Mouse (Mus musculus): ENCODE measurements around the gene Vmn1r19. TPM values are rescaled to one million over a fixed set of nuclear protein-coding genes. Genes with fewer than 3 reads are reported as not detected.
"Not testable (repeated sequence)": the region's sequence is repeated elsewhere in the genome, so short reads cannot be mapped to it uniquely, and the experiment has no call there.

The Vmn1r19 gene
- not detected in 2 replicates for polyA plus RNA-seq (2015; fragmentation: Nextera tagmentation; extraction: Ambion mirVana)

DNA sequence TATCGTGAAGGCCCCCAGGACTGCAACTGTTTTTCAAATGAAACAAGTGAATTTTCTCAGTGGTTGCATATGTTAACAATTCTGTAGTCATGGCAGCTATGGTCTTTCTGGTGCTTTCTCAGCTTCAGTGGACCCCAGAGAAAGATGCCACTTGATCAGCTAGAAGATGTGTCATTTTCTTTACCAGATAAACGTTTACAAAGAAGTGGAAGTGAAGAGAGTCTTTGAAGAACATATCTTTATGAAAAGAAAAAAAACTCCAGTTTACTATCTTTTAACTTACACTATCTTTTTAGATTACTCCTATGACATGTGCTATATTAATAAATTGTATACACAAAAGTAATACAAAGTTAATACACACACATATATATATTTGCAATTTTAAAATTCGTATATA, at the start of gene Vmn1r19:
TSS of gene Vmn1r19 (plus strand) at position 301 of the 400 bp plus-strand sequence.
- 66% methylated on average over 3 of the region's 3 CpGs for WGBS
- H3K9ac ChIP-seq, H3K4me3 ChIP-seq: not testable (repeated sequence)

DNA sequence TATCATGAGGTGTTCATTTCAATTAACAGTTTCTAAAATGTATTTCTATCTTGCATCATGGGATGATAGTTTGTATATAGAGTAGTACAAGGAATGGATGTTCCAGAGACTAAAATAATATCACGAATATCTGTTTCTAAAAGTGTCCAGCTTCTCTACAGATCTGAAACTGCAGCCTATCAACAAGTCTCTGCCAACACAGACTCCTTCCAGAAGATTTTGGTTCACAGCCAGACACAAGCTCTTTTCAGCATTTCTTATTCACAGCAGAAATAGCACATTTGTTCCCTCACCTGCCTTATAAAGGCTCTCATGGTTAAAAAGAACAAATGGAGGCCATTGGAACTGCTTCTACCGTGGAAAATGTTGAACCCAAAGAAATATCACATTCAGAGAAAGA, 46.7 kb upstream of the Vmn1r19 start:
- no peak overlapping the region for H3K9ac ChIP-seq
- no peaks in the 10 kb centered on the region for H3K9me3 ChIP-seq
- no peak for ATAC-seq (ENCODE audit: insufficient number of reproducible peaks, insufficient read depth, low FRiP score, low TSS enrichment, low read depth)
- H3K4me1 ChIP-seq = no peaks in the 10 kb centered on the region
- H3K27ac ChIP-seq = no peak overlapping the region
- WGBS = 70% methylated on average over 2 of the region's 2 CpGs
- H3K4me3 ChIP-seq = no peak overlapping the region
- no peaks in the 10 kb centered on the region for H3K36me3 ChIP-seq
- no peaks in the 10 kb centered on the region for H3K27me3 ChIP-seq
- H3K4me2 ChIP-seq = no peak overlapping the region

More for the DNA sequence above, at the start of gene Vmn1r19:
- not testable (repeated sequence) for H3K4me2 ChIP-seq; ATAC-seq (ENCODE audit: insufficient number of reproducible peaks, insufficient read depth, low FRiP score, low TSS enrichment, low read depth); H3K9me3 ChIP-seq; H3K36me3 ChIP-seq; H3K27ac ChIP-seq; H3K27me3 ChIP-seq; H3K4me1 ChIP-seq

DNA sequence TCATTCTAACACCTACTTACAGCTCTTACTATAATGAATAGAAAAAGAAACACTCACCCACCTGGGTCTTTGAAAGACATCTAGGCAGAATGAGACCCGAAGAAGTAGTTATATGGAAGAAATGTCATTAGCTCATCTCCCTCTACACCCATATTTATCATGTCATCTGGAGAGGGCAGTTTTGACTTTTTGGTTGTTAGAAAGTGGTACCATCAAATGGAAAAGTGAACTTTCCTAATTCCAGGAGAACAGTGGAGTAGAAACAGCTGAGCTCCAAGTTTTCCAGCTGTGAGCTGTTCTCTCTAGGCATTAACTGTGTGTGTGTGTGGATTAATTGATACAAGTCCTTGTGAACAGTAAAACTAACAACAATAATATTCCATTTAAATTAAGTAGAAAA, 40.0 kb upstream of the Vmn1r19 start, which contains the start of gene Vmn1r17:
TSS of gene Vmn1r17 (minus strand) at position 101 of the 400 bp plus-strand sequence.
- H3K27me3 ChIP-seq = no peaks in the 10 kb centered on the region
- ATAC-seq (ENCODE audit: insufficient number of reproducible peaks, insufficient read depth, low FRiP score, low TSS enrichment, low read depth) = no peak
- no peaks in the 10 kb centered on the region for H3K4me1 ChIP-seq
- H3K4me3 ChIP-seq = no peak within 1 kb of the TSS
- H3K4me2 ChIP-seq = no peak within 1 kb of the TSS
- no peak within 1 kb of the TSS for H3K9ac ChIP-seq
- H3K9me3 ChIP-seq = no peaks in the 10 kb centered on the region
- WGBS = 88% methylated on average over 1 of the region's 1 CpGs
- no peaks in the 10 kb centered on the region for H3K36me3 ChIP-seq
- no peak within 1 kb of the TSS for H3K27ac ChIP-seq

DNA sequence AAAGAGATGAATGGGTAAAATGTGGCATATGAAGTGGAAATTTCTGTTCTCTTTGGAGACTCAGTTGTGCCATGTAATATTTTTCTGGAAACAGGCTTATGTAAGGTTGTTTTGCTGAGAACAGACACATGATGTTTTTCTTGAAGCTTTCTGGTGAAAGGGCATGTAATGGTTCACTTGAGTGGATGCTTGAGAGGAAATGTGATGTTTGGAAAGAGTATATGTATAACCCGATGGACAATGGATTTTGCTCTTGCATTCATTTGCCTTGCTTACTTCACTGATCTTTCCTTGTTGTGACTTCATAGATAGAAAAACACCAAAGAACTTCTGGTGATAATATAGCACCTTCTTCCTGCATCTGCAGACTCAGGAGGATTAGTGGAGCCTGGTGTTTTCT, 37.7 kb upstream of the Vmn1r19 start:
- not testable (repeated sequence) for H3K4me2 ChIP-seq; H3K36me3 ChIP-seq; H3K27me3 ChIP-seq; H3K27ac ChIP-seq; H3K4me1 ChIP-seq; H3K9ac ChIP-seq; H3K9me3 ChIP-seq; ATAC-seq (ENCODE audit: insufficient number of reproducible peaks, insufficient read depth, low FRiP score, low TSS enrichment, low read depth); H3K4me3 ChIP-seq
- 78% methylated on average over 1 of the region's 1 CpGs for WGBS

DNA sequence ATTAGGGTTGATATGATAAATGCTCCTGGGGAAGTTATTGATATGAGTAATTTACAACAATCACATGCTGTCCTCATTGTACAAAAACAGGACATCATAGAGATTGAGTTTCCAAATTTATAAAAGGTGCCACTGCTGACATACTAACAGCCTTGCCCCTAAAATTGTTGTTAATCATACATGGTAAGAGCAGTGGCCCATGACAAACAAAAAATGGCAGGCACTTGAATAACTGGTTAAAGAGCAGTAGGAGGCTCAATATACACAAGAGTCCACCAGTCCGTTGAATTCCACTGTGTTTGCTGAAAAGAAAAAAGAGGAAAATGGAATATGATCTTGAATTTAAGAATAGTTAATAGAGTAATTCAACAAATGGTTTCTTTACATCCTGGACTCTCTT, 36.1 kb upstream of the Vmn1r19 start:
- H3K4me1 ChIP-seq = no peaks in the 10 kb centered on the region
- no peaks in the 10 kb centered on the region for H3K9me3 ChIP-seq
- no peak for ATAC-seq (ENCODE audit: insufficient number of reproducible peaks, insufficient read depth, low FRiP score, low TSS enrichment, low read depth)
- no peaks in the 10 kb centered on the region for H3K36me3 ChIP-seq
- 84% methylated on average over 1 of the region's 1 CpGs for WGBS
- H3K27ac ChIP-seq = no peak overlapping the region
- H3K27me3 ChIP-seq = no peaks in the 10 kb centered on the region
- no peak overlapping the region for H3K4me2 ChIP-seq
- H3K9ac ChIP-seq = no peak overlapping the region
- no peak overlapping the region for H3K4me3 ChIP-seq

DNA sequence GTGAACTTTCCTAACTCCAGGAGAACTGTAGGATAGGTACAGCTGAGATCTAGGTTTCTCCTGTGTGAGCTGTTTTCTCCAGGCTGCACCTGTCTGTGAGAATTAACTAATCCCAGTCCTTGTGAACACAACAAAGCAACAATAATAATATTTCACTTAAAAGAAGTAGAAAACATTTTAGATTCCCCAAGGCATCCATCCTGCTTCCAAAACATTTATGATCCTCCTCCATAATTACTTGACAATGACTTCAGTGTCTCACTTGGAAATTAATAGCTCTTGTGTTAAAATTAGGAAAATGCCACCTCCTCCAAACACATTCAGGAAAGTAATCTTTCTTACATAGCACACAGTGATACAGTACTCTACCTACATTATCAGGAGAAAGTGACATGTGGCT, 7.9 kb upstream of the Vmn1r19 start, which contains the start of gene Vmn1r18:
TSS of gene Vmn1r18 (minus strand) at position 101 of the 400 bp plus-strand sequence.
- Histone ChIP-seq H3K27me3 (no peaks in the 10 kb centered on the region), H3K36me3 (no peaks in the 10 kb centered on the region), H3K9ac (no peak within 1 kb of the TSS), H3K27ac (no peak within 1 kb of the TSS), H3K9me3 (no peaks in the 10 kb centered on the region), H3K4me3 (no peak within 1 kb of the TSS), H3K4me2 (no peak within 1 kb of the TSS), H3K4me1 (no peaks in the 10 kb centered on the region)
- ATAC-seq (ENCODE audit: insufficient number of reproducible peaks, insufficient read depth, low FRiP score, low TSS enrichment, low read depth) = no peak

DNA sequence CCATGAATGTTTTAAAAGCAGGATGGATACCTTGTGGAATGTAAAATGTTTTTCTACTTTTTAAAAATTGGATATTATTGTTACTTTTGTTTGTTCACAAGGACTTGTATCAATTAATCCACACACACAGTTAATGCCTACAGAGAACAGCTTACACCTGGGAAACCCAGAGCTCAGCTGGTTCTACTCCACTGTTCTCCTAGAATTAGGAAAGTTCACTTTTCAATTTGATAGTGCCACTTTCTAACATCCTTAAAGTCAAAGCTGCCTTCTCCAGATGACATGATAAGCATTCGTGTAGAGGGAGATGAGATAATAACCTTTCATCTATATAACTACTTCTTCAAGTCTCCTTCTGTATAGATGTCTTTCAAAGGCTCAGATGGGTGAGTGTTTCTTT, 25.1 kb downstream of the Vmn1r19 start, which contains the start of gene Vmn1r20:
TSS of gene Vmn1r20 (plus strand) at position 301 of the 400 bp plus-strand sequence.
- no peak for ATAC-seq (ENCODE audit: insufficient number of reproducible peaks, insufficient read depth, low FRiP score, low TSS enrichment, low read depth)
- Histone ChIP-seq H3K27me3 (no peaks in the 10 kb centered on the region), H3K9me3 (no peaks in the 10 kb centered on the region), H3K9ac (no peak within 1 kb of the TSS), H3K4me2 (no peak within 1 kb of the TSS), H3K36me3 (no peaks in the 10 kb centered on the region), H3K4me3 (no peak within 1 kb of the TSS), H3K4me1 (no peaks in the 10 kb centered on the region), H3K27ac (no peak within 1 kb of the TSS)
- WGBS = 67% methylated on average over 1 of the region's 1 CpGs

DNA sequence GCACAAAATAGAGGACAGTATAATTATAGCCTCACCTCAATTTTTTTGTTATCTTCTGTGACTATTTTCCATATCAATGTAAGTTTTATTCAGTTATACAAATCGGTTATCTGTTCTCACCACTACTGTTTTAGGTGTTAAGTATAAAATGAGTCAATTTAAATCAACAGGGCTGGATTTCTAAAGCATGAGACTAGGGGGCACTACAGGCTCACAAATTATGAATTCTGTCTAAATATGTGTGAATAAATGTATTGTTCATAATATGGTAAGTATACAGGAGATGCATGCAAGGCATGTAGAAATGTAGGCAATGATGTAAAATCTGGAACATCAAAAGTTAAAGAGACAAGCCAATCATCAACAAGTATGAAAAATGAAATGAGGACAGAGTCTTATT, 27.6 kb downstream of the Vmn1r19 start:
- no peak for ATAC-seq (ENCODE audit: insufficient number of reproducible peaks, insufficient read depth, low FRiP score, low TSS enrichment, low read depth)
- Histone ChIP-seq H3K27ac (no peak overlapping the region), H3K4me2 (no peak overlapping the region), H3K36me3 (no peaks in the 10 kb centered on the region), H3K4me3 (no peak overlapping the region), H3K4me1 (no peaks in the 10 kb centered on the region), H3K9me3 (no peaks in the 10 kb centered on the region), H3K27me3 (no peaks in the 10 kb centered on the region), H3K9ac (no peak overlapping the region)
- WGBS = 79% methylated on average over 1 of the region's 1 CpGs

Other genes with a start within 250 kb of the Vmn1r19 start
- not detected in 2 replicates for gene Vmn1r12, start 246.9 kb upstream of the Vmn1r19 start, polyA plus RNA-seq (2015; fragmentation: Nextera tagmentation; extraction: Ambion mirVana)
- not detected in 2 replicates for gene Vmn1r13, start 200.5 kb upstream of the Vmn1r19 start, polyA plus RNA-seq (2015; fragmentation: Nextera tagmentation; extraction: Ambion mirVana)
- not detected in 2 replicates for gene Vmn1r14, start 172.1 kb upstream of the Vmn1r19 start, polyA plus RNA-seq (2015; fragmentation: Nextera tagmentation; extraction: Ambion mirVana)
- gene Vmn1r15, start 145.8 kb upstream of the Vmn1r19 start, polyA plus RNA-seq (2015; fragmentation: Nextera tagmentation; extraction: Ambion mirVana) = not detected in 2 replicates
- gene Vmn1r16, start 74.3 kb upstream of the Vmn1r19 start, polyA plus RNA-seq (2015; fragmentation: Nextera tagmentation; extraction: Ambion mirVana) = not detected in 2 replicates
- gene Vmn1r17, start 40.1 kb upstream of the Vmn1r19 start, polyA plus RNA-seq (2015; fragmentation: Nextera tagmentation; extraction: Ambion mirVana) = not detected in 2 replicates
- gene Vmn1r18, start 8.0 kb upstream of the Vmn1r19 start, polyA plus RNA-seq (2015; fragmentation: Nextera tagmentation; extraction: Ambion mirVana) = not detected in 2 replicates
- gene Vmn1r20, start 25.1 kb downstream of the Vmn1r19 start, polyA plus RNA-seq (2015; fragmentation: Nextera tagmentation; extraction: Ambion mirVana) = not detected in 2 replicates
- gene Ppm1k, start 131.7 kb downstream of the Vmn1r19 start, polyA plus RNA-seq (2015; fragmentation: Nextera tagmentation; extraction: Ambion mirVana) = 5.6 and 6.5 TPM in 2 replicates
- 1.9 and 2.8 TPM in 2 replicates for gene Herc6, start 177.2 kb downstream of the Vmn1r19 start, polyA plus RNA-seq (2015; fragmentation: Nextera tagmentation; extraction: Ambion mirVana)

Measured in embryonic facial prominence, embryonic 13.5 days (tissue).